Mouse (Mus musculus) limb, embryonic 10.5 days (tissue): ENCODE results near the gene Scamp4. TPM values are rescaled to one million over a fixed set of nuclear protein-coding genes. Genes with fewer than 3 reads are reported as not detected.

ENCODE experiments used
- DNase-seq: peaks from one replicate; pipeline ENCODE4 v3.0.0-alpha.2; 2017; ENCODE audit warnings: low spot score
- H3K27ac ChIP-seq: fragments of 300-500 bp; sonication (generic); 2 replicates; pipeline ENCODE4 v1.5.1; 2016; ENCODE audit warnings: mild to moderate bottlenecking
- H3K27me3 ChIP-seq: fragments of 300-500 bp; sonication (generic); 2 replicates; pipeline ENCODE4 v1.6.1; 2016; ENCODE audit warnings: low read depth, mild to moderate bottlenecking; ENCODE audit not compliant: poor library complexity, severe bottlenecking
- H3K36me3 ChIP-seq: fragments of 300-500 bp; sonication (generic); 2 replicates; pipeline ENCODE4 v1.6.1; 2016; ENCODE audit warnings: mild to moderate bottlenecking, moderate library complexity
- H3K4me1 ChIP-seq: fragments of 300-500 bp; sonication (generic); 2 replicates; pipeline ENCODE4 v1.6.1; 2016
- H3K4me3 ChIP-seq: fragments of 300-500 bp; sonication (generic); 2 replicates; pipeline ENCODE4 v1.5.1; 2016; ENCODE audit warnings: mild to moderate bottlenecking, moderate library complexity
- H3K9me3 ChIP-seq: fragments of 300-500 bp; sonication (generic); replicated peaks from 2 replicates; pipeline ENCODE4 v1.6.1; 2016; ENCODE audit warnings: mild to moderate bottlenecking
- WGBS: fragments of 180-500 bp; shearing (Covaris S2); methylation state at CpG from one replicate; pipeline ENCODE4 v1.1.7; 2016; 5-methylcytosine and 5-hydroxymethylcytosine counted together
- polyA plus RNA-seq: library from polyadenylated mRNA; unstranded; fragments of >200 nt; fragmentation: Nextera tagmentation; extraction: Ambion mirVana; gene quantifications from 2 replicates; pipeline ENCODE4 v1.2.1, GENCODE M21; 2016

Scamp4 gene
- 87.8 and 92.2 TPM in 2 replicates for polyA plus RNA-seq

- H3K4me1 ChIP-seq, result peaks cover 26% of the 10 kb centered on the region
- peak within 1 kb of the TSS; percentile 89 for H3K27ac ChIP-seq
- DNase-seq, result peak; percentile 96
- no peaks in the 10 kb centered on the region for H3K27me3 ChIP-seq
- peaks cover 23% of the 10 kb centered on the region for H3K36me3 ChIP-seq
- under 1% methylated on average over 54 of the region's 54 CpGs for WGBS
- no peaks in the 10 kb centered on the region for H3K9me3 ChIP-seq
- H3K4me3 ChIP-seq, result peak within 1 kb of the TSS; percentile 83
These were observed at the start of gene Scamp4, which contains the start of gene Adat3 for GRCm38 (mm10) chr10:80602698-80603325. Scamp4 (plus strand) TSS chr10:80602872. Adat3 (plus strand) TSS chr10:80602880.

- 85% methylated on average over 8 of the region's 8 CpGs for WGBS
- Histone ChIP-seq H3K9me3 (no peaks in the 10 kb centered on the region), H3K36me3 (peaks cover 57% of the 10 kb centered on the region), H3K27ac (no peak overlapping the region), H3K4me1 (peaks cover 18% of the 10 kb centered on the region), H3K4me3 (no peak overlapping the region; the same call in 1 of the 2 replicates), H3K27me3 (no peaks in the 10 kb centered on the region)
- DNase-seq, result no peak
These were observed 49.1 kb upstream of the Scamp4 start for GRCm38 (mm10) chr10:80553575-80553974.

GRCm38 (mm10) chr10:80553997-80554396 is 48.7 kb upstream of the Scamp4 start:
- H3K9me3 ChIP-seq, result no peaks in the 10 kb centered on the region
- H3K4me1 ChIP-seq, result peaks cover 19% of the 10 kb centered on the region
- no peaks in the 10 kb centered on the region for H3K27me3 ChIP-seq
- whole genome bisulfite sequencing, result 86% methylated on average over 6 of the region's 6 CpGs
- DNase-seq, result no peak
- peaks cover 54% of the 10 kb centered on the region for H3K36me3 ChIP-seq
- no peak overlapping the region; the same call in 1 of the 2 replicates for H3K4me3 ChIP-seq
- no peak overlapping the region for H3K27ac ChIP-seq

GRCm38 (mm10) chr10:80557346-80557965 is 45.2 kb upstream of the Scamp4 start:
- peak; percentile 83 for DNase-seq
- WGBS, result 42% methylated on average over 5 of the region's 5 CpGs
- Histone ChIP-seq H3K9me3 (no peaks in the 10 kb centered on the region), H3K27ac (no peak overlapping the region), H3K36me3 (peaks cover 29% of the 10 kb centered on the region), H3K4me3 (no peak overlapping the region), H3K27me3 (no peaks in the 10 kb centered on the region), H3K4me1 (peaks cover 41% of the 10 kb centered on the region)

- H3K4me1 ChIP-seq, result peaks cover 43% of the 10 kb centered on the region
- peaks cover 21% of the 10 kb centered on the region for H3K36me3 ChIP-seq
- no peaks in the 10 kb centered on the region for H3K9me3 ChIP-seq
- no peaks in the 10 kb centered on the region for H3K27me3 ChIP-seq
- H3K4me3 ChIP-seq, result 0 out of 2 replicates have a peak overlapping the region, but pooled peaks have one; percentile 20
- DNase-seq, result no peak
- no peak overlapping the region for H3K27ac ChIP-seq
- 92% methylated on average over 7 of the region's 7 CpGs for WGBS
These were observed 43.2 kb upstream of the Scamp4 start for GRCm38 (mm10) chr10:80559431-80559830.

- peaks cover 41% of the 10 kb centered on the region for H3K4me1 ChIP-seq
- H3K27ac ChIP-seq, result peak overlapping the region; percentile 98
- H3K9me3 ChIP-seq, result no peaks in the 10 kb centered on the region
- no peak for DNase-seq
- H3K36me3 ChIP-seq, result peaks cover 21% of the 10 kb centered on the region
- WGBS, result 1% methylated on average over 13 of the region's 13 CpGs
- no peaks in the 10 kb centered on the region for H3K27me3 ChIP-seq
- peak overlapping the region; percentile 89 for H3K4me3 ChIP-seq
These were observed 42.1 kb upstream of the Scamp4 start for GRCm38 (mm10) chr10:80560621-80561020.

GRCm38 (mm10) chr10:80561116-80561944 is 41.3 kb upstream of the Scamp4 start, which contains the start of gene Rexo1:
Rexo1 (minus strand) TSS chr10:80561560.
- peak within 1 kb of the TSS; percentile 89 for H3K4me3 ChIP-seq
- no peaks in the 10 kb centered on the region for H3K27me3 ChIP-seq
- peaks cover 43% of the 10 kb centered on the region for H3K4me1 ChIP-seq
- H3K27ac ChIP-seq, result peak within 1 kb of the TSS; percentile 98
- WGBS, result under 1% methylated on average over 72 of the region's 72 CpGs
- H3K9me3 ChIP-seq, result no peaks in the 10 kb centered on the region
- H3K36me3 ChIP-seq, result peaks cover 21% of the 10 kb centered on the region
- peak; percentile 95 for DNase-seq

GRCm38 (mm10) chr10:80566375-80567092 is 36.1 kb upstream of the Scamp4 start:
- Histone ChIP-seq H3K27ac (no peak overlapping the region), H3K27me3 (no peaks in the 10 kb centered on the region), H3K36me3 (peaks cover 33% of the 10 kb centered on the region), H3K9me3 (no peaks in the 10 kb centered on the region), H3K4me1 (peaks cover 45% of the 10 kb centered on the region), H3K4me3 (no peak overlapping the region)
- peak; percentile 91 for DNase-seq
- WGBS, result 32% methylated on average over 17 of the region's 17 CpGs

GRCm38 (mm10) chr10:80568876-80569275 is 33.8 kb upstream of the Scamp4 start:
- DNase-seq, result no peak
- Histone ChIP-seq H3K9me3 (no peaks in the 10 kb centered on the region), H3K36me3 (peaks cover 31% of the 10 kb centered on the region), H3K4me3 (no peak overlapping the region), H3K4me1 (peaks cover 57% of the 10 kb centered on the region), H3K27me3 (no peaks in the 10 kb centered on the region), H3K27ac (no peak overlapping the region)
- WGBS, result 96% methylated on average over 29 of the region's 29 CpGs

- H3K36me3 ChIP-seq, result peaks cover 30% of the 10 kb centered on the region
- peaks cover 64% of the 10 kb centered on the region for H3K4me1 ChIP-seq
- H3K27ac ChIP-seq, result peak overlapping the region; percentile 86
- no peaks in the 10 kb centered on the region for H3K27me3 ChIP-seq
- peak overlapping the region; percentile 44 for H3K4me3 ChIP-seq
- WGBS, result 29% methylated on average over 10 of the region's 10 CpGs
- no peaks in the 10 kb centered on the region for H3K9me3 ChIP-seq
- DNase-seq, result peak; percentile 61
These were observed 33.0 kb upstream of the Scamp4 start for GRCm38 (mm10) chr10:80569664-80570066.

- no peaks in the 10 kb centered on the region for H3K27me3 ChIP-seq
- WGBS, result 93% methylated on average over 10 of the region's 10 CpGs
- H3K36me3 ChIP-seq, result peaks cover 30% of the 10 kb centered on the region
- peak overlapping the region; percentile 86 for H3K27ac ChIP-seq
- no peak for DNase-seq
- H3K4me1 ChIP-seq, result peaks cover 71% of the 10 kb centered on the region
- no peaks in the 10 kb centered on the region for H3K9me3 ChIP-seq
- peak overlapping the region; percentile 44 for H3K4me3 ChIP-seq
These were observed 32.3 kb upstream of the Scamp4 start for GRCm38 (mm10) chr10:80570419-80570818.
